ENCODE assay signal across 30 mouse cellular contexts in genomic region chr7:141813321-141813720, GRCm38 (mm10). TPM values are rescaled to one million over a fixed set of nuclear protein-coding genes. Genes with fewer than 3 reads are reported as not detected.
A peak's percentile ranks its signal among the peaks of the same experiment; 100 is the strongest.
DNase-seq lines count a peak whose midpoint lies in the region; ATAC-seq and TF ChIP-seq lines count a peak whose summit lies in the region.
"Had no signal": no experiment of that assay in that cellular context is flagged by ENCODE, and none has a peak within 500 bp of the region (broad histone marks: within the 10 kb centered on the region; RNA-seq: fewer than 3 reads in every experiment).

No protein-coding gene starts in this region.

- peaks cover 13% of the 10 kb centered on the region for H3K4me1 ChIP-seq in forebrain, embryonic 12.5 days
- no peaks in the 10 kb centered on the region for H3K4me1 ChIP-seq in liver, postnatal 0 days (ENCODE audit: insufficient read depth)

- no peaks in the 10 kb centered on the region for H3K9me3 ChIP-seq in forebrain, embryonic 12.5 days
- no peaks in the 10 kb centered on the region for H3K9me3 ChIP-seq in liver, postnatal 0 days (ENCODE audit: low read length)
- H3K9me3 ChIP-seq: forebrain, embryonic 15.5 days; hindbrain, embryonic 12.5 days; hindbrain, embryonic 15.5 days had no signal

- TF ChIP-seq CTCF in liver, postnatal 0 days (IDR thresholded peaks at IDR 0.05; ENCODE audit: low read depth), result no peak

- H3K4me3 ChIP-seq in forebrain, embryonic 12.5 days (replicated peaks), result no peak overlapping the region
- H3K4me3 ChIP-seq in liver, postnatal 0 days (ENCODE audit: low read depth, low read length), result no peak overlapping the region
- H3K4me3 ChIP-seq: forebrain, embryonic 15.5 days; hindbrain, embryonic 12.5 days; hindbrain, embryonic 15.5 days had no signal

- H3K36me3 ChIP-seq in forebrain, embryonic 12.5 days (replicated peaks), result no peaks in the 10 kb centered on the region
- H3K36me3 ChIP-seq in liver, postnatal 0 days (replicated peaks; ENCODE audit: insufficient read depth, low read length), result no peaks in the 10 kb centered on the region
- H3K36me3 ChIP-seq: forebrain, embryonic 15.5 days; hindbrain, embryonic 12.5 days; hindbrain, embryonic 15.5 days had no signal

- WGBS in forebrain, embryonic 12.5 days, result 81% methylated on average over 4 of the region's 4 CpGs
- WGBS in liver, postnatal 0 days (ENCODE audit: insufficient replicate concordance), result 65% methylated on average over 4 of the region's 4 CpGs

- H3K4me2 ChIP-seq in forebrain, embryonic 12.5 days, result no peak overlapping the region
- H3K4me2 ChIP-seq in liver, postnatal 0 days (ENCODE audit: low read depth, low read length), result no peak overlapping the region
- H3K4me2 ChIP-seq: forebrain, embryonic 15.5 days; heart, embryonic 11.5 days; hindbrain, embryonic 12.5 days; hindbrain, embryonic 15.5 days had no signal

- no peaks in the 10 kb centered on the region for H3K27me3 ChIP-seq in forebrain, embryonic 12.5 days
- H3K27me3 ChIP-seq in liver, postnatal 0 days (ENCODE audit: insufficient read depth, low read length), result 0 out of 2 replicates have a peak, but pooled peaks cover 2% of the 10 kb centered on the region
- H3K27me3 ChIP-seq: forebrain, embryonic 15.5 days; hindbrain, embryonic 12.5 days; hindbrain, embryonic 15.5 days; Patski had no signal

- H3K9ac ChIP-seq in forebrain, embryonic 12.5 days, result no peak overlapping the region
- H3K9ac ChIP-seq in liver, postnatal 0 days (replicated peaks), result no peak overlapping the region
- H3K9ac ChIP-seq: forebrain, embryonic 15.5 days; hindbrain, embryonic 12.5 days; hindbrain, embryonic 15.5 days had no signal

- H3K27ac ChIP-seq in forebrain, embryonic 12.5 days, result no peak overlapping the region
- H3K27ac ChIP-seq in liver, postnatal 0 days (ENCODE audit: low read depth), result no peak overlapping the region
- H3K27ac ChIP-seq: forebrain, embryonic 15.5 days; hindbrain, embryonic 12.5 days; hindbrain, embryonic 15.5 days had no signal

- no peak for TF ChIP-seq EP300 in liver, postnatal 0 days (IDR thresholded peaks at IDR 0.05; ENCODE audit: low read depth)

- peak; percentile 26 for DNase-seq in 3T3-L1 (ENCODE audit: low read depth, low spot score)
- DNase-seq in Muller cell, postnatal 12 days (ENCODE audit: inconsistent ontology term), result peak; percentile 52
- DNase-seq in urinary bladder, adult 2 months (ENCODE audit: low spot score), result no peak
- DNase-seq in liver, postnatal 0 days, result no peak
- DNase-seq: adrenal gland, postnatal 25 days; B cell, adult 2 months; cerebellum, adult 18-20 months; cerebellum, adult 9-10 months; cerebellum, postnatal 14 days; gastrocnemius, postnatal 14 days; heart, adult 11 months had no signal

- ATAC-seq in erythroblast, adult 5-6 weeks (replicated peaks; ENCODE audit: low FRiP score, poor library complexity, severe bottlenecking), result 0 out of 2 replicates have a peak, but pooled peaks have one; percentile 23
- no peak for ATAC-seq in forebrain, embryonic 12.5 days (ENCODE audit: low FRiP score)
- ATAC-seq in liver, postnatal 0 days, result no peak
- ATAC-seq: CD4-positive, CD25-positive, alpha-beta regulatory T cell, adult 4 months; forebrain, embryonic 15.5 days; intestine, postnatal 0 days; Patski had no signal

RNA-seq across cellular contexts. Expression of gene Muc5ac, which starts 24.5 kb away (rescaled TPM):
- total RNA-seq in erythroblast, adult 5-6 weeks (2015; ENCODE audit: low replicate concordance), result not detected in 2 replicates
- total RNA-seq in erythroblast, adult 5-6 weeks (2017; ENCODE audit: low replicate concordance), result 0.09 TPM in 1 of 2 replicates, not detected in the other
- polyA plus RNA-seq in urinary bladder, adult 2 months (2012; rRNA removed), result not detected in 2 replicates
- polyA plus RNA-seq in forebrain, embryonic 12.5 days (2016; fragmentation: Nextera tagmentation; extraction: Ambion mirVana), result not detected in 2 replicates
- not detected in 2 replicates for polyA plus RNA-seq in liver, postnatal 0 days (2015; fragmentation: Nextera tagmentation; extraction: Ambion mirVana)
- total RNA-seq: adrenal gland, adult 18-20 months; adrenal gland, postnatal 25 days; gastrocnemius, adult 18-20 months; gastrocnemius, postnatal 14 days; gastrocnemius, postnatal 4 days; heart, adult 8-10 months; heart, postnatal 25 days; MEL had no signal
- polyA plus RNA-seq: embryonic facial prominence, embryonic 11.5 days; forebrain, embryonic 11.5 days; forebrain, embryonic 15.5 days; heart, embryonic 11.5 days; heart, postnatal 0 days; hindbrain, embryonic 12.5 days; hindbrain, embryonic 15.5 days; intestine, embryonic 14.5 days; intestine, postnatal 0 days had no signal

RNA-seq across cellular contexts. Expression of gene Muc5b, which starts 25.5 kb away (rescaled TPM):
- not detected in 2 replicates for total RNA-seq in erythroblast, adult 5-6 weeks (2015; ENCODE audit: low replicate concordance)
- total RNA-seq in erythroblast, adult 5-6 weeks (2017; ENCODE audit: low replicate concordance), result not detected in 2 replicates
- not detected in 2 replicates for polyA plus RNA-seq in urinary bladder, adult 2 months (2012; rRNA removed)
- 0.03 and 0.05 TPM in 2 replicates for polyA plus RNA-seq in forebrain, embryonic 12.5 days (2016; fragmentation: Nextera tagmentation; extraction: Ambion mirVana)
- polyA plus RNA-seq in liver, postnatal 0 days (2015; fragmentation: Nextera tagmentation; extraction: Ambion mirVana), result not detected in 2 replicates
- total RNA-seq: adrenal gland, adult 18-20 months; adrenal gland, postnatal 25 days; gastrocnemius, adult 18-20 months; gastrocnemius, postnatal 14 days; heart, postnatal 25 days; MEL had no signal
- polyA plus RNA-seq: CD4-positive, CD25-positive, alpha-beta regulatory T cell, adult 4 months; embryonic facial prominence, embryonic 11.5 days; forebrain, embryonic 11.5 days; Patski had no signal

Comparison
In these comparisons a context has a peak if more than half of its experiments do, and no peak if none do; other contexts are left out.
1. DNase-seq: peak in 3T3-L1 (single experiment) and Muller cell, postnatal 12 days (single experiment); none in urinary bladder, adult 2 months (single experiment) and liver, postnatal 0 days (single experiment).